Mouse (Mus musculus) midbrain, embryonic 11.5 days (tissue): ENCODE data around the gene Smim4. TPM values are rescaled to one million over a fixed set of nuclear protein-coding genes. Genes with fewer than 3 reads are reported as not detected.

ENCODE experiments used
- ATAC-seq: fragments of 200-750 bp; cut with Nextera tagmentation; 2 replicates; pipeline ENCODE4 v1.8.0; 2017; ENCODE audit warnings: moderate TSS enrichment, moderate library complexity; ENCODE audit not compliant: low FRiP score
- DNase-seq: peaks from one replicate; pipeline ENCODE4 v3.0.0; 2015; ENCODE audit warnings: low spot score; ENCODE audit errors: missing footprints
- H3K27ac ChIP-seq: fragments of 300-500 bp; sonication (generic); 2 replicates; pipeline ENCODE4 v1.5.1; 2014; ENCODE audit warnings: low read depth, low read length
- H3K27me3 ChIP-seq: fragments of 300-500 bp; sonication (generic); 2 replicates; pipeline ENCODE4 v1.6.1; 2014; ENCODE audit warnings: mild to moderate bottlenecking, low read length, moderate library complexity, mixed read lengths; ENCODE audit not compliant: control insufficient read depth, insufficient read depth
- H3K36me3 ChIP-seq: fragments of 300-500 bp; sonication (generic); 2 replicates; pipeline ENCODE4 v1.6.1; 2014; ENCODE audit warnings: mild to moderate bottlenecking, low read length, moderate library complexity, mixed read lengths; ENCODE audit not compliant: control insufficient read depth, insufficient read depth
- H3K4me1 ChIP-seq: fragments of 300-500 bp; sonication (generic); 2 replicates; pipeline ENCODE4 v1.6.1; 2014; ENCODE audit warnings: low read length; ENCODE audit not compliant: control insufficient read depth, insufficient read depth
- H3K4me2 ChIP-seq: fragments of 300-500 bp; sonication (generic); 2 replicates; pipeline ENCODE4 v1.6.1; 2014; ENCODE audit warnings: mild to moderate bottlenecking, moderate library complexity
- H3K4me3 ChIP-seq: fragments of 300-500 bp; sonication (generic); 2 replicates; pipeline ENCODE4 v1.5.1; 2014; ENCODE audit warnings: low read depth, low read length
- H3K9ac ChIP-seq: fragments of 300-500 bp; sonication (generic); 2 replicates; pipeline ENCODE4 v1.6.1; 2014; ENCODE audit warnings: low read length
- H3K9me3 ChIP-seq: fragments of 300-500 bp; sonication (generic); 2 replicates; pipeline ENCODE4 v1.6.1; 2016; ENCODE audit warnings: low read length; ENCODE audit not compliant: control insufficient read depth
- WGBS: fragments of 180-500 bp; shearing (Covaris S2); extraction: QIAGEN DNeasy Blood & Tissue Kit; methylation state at CpG from one replicate; pipeline ENCODE4 v1.1.7; 2014; 5-methylcytosine and 5-hydroxymethylcytosine counted together
- polyA plus RNA-seq: library from polyadenylated mRNA; unstranded; fragments of >200 nt; fragmentation: Nextera tagmentation; extraction: Ambion mirVana; gene quantifications from 2 replicates; pipeline ENCODE4 v1.2.1, GENCODE M21; 2014

The Smim4 gene
- polyA plus RNA-seq, 1 experiment from 2014 or later: 56.2 TPM

GRCm38 (mm10) chr14:31045817-31046216 lies 82.9 kb downstream of the Smim4 start:
- H3K36me3 ChIP-seq: peaks cover 29% of the 10 kb centered on the region

GRCm38 (mm10) chr14:31045296-31045695 lies 83.5 kb downstream of the Smim4 start:
- DNase-seq: no peak
- Histone ChIP-seq H3K27ac (no peak overlapping the region), H3K4me1 (no peaks in the 10 kb centered on the region), H3K4me3 (no peak overlapping the region), H3K36me3 (peaks cover 24% of the 10 kb centered on the region), H3K9me3 (no peaks in the 10 kb centered on the region), H3K4me2 (no peak overlapping the region), H3K9ac (no peak overlapping the region), H3K27me3 (no peaks in the 10 kb centered on the region)
- no peak for ATAC-seq
- WGBS: 93% methylated on average over 5 of the region's 5 CpGs

More at GRCm38 (mm10) chr14:31045817-31046216, 82.9 kb downstream of the Smim4 start:
- Histone ChIP-seq H3K4me3 (no peak overlapping the region), H3K27ac (no peak overlapping the region), H3K4me2 (no peak overlapping the region), H3K9ac (no peak overlapping the region), H3K9me3 (no peaks in the 10 kb centered on the region), H3K27me3 (no peaks in the 10 kb centered on the region), H3K4me1 (no peaks in the 10 kb centered on the region)
- WGBS: 92% methylated on average over 1 of the region's 1 CpGs
- ATAC-seq (no peak), DNase-seq (no peak)

Other genes starting within 250 kb of the Smim4 start
- gene Mustn1, start 249.8 kb downstream of the Smim4 start, polyA plus RNA-seq: 0.30 and 0.42 TPM in 2 replicates
- gene Itih4, start 242.5 kb downstream of the Smim4 start, polyA plus RNA-seq: 0.15 TPM in 1 of 2 replicates, not detected in the other
- 0.48 and 0.57 TPM in 2 replicates for gene Itih3, start 205.2 kb downstream of the Smim4 start, polyA plus RNA-seq
- gene Itih1, start 185.7 kb downstream of the Smim4 start, polyA plus RNA-seq: not detected in 2 replicates
- 17.9 and 19.2 TPM in 2 replicates for gene Nek4, start 177.6 kb downstream of the Smim4 start, polyA plus RNA-seq
- 63.4 and 68.3 TPM in 2 replicates for gene Glt8d1, start 127.6 kb downstream of the Smim4 start, polyA plus RNA-seq
- gene Spcs1, start 127.3 kb downstream of the Smim4 start, polyA plus RNA-seq: 269 and 301 TPM in 2 replicates
- gene Pbrm1, start 109.8 kb downstream of the Smim4 start, polyA plus RNA-seq: 134 and 140 TPM in 2 replicates
- gene Gnl3, start 109.8 kb downstream of the Smim4 start, polyA plus RNA-seq: 96.2 and 103 TPM in 2 replicates
- 457 and 520 TPM in 2 replicates for gene Nt5dc2, start 2.1 kb upstream of the Smim4 start, polyA plus RNA-seq
- gene Stab1, start 39.7 kb upstream of the Smim4 start, polyA plus RNA-seq: 28.6 and 28.7 TPM in 2 replicates
- gene Tnnc1, start 79.4 kb upstream of the Smim4 start, polyA plus RNA-seq: 0.40 and 0.80 TPM in 2 replicates
- gene Nisch, start 88.0 kb upstream of the Smim4 start, polyA plus RNA-seq: 243 and 258 TPM in 2 replicates
- 0.19 and 0.37 TPM in 2 replicates for gene Sema3g, start 88.9 kb upstream of the Smim4 start, polyA plus RNA-seq
- gene Phf7, start 122.4 kb upstream of the Smim4 start, polyA plus RNA-seq: 12.5 and 14.3 TPM in 2 replicates
- 95.7 and 95.9 TPM in 2 replicates for gene Bap1, start 122.5 kb upstream of the Smim4 start, polyA plus RNA-seq
- 8.7 TPM in 2 replicates for gene Dnah1, start 194.9 kb upstream of the Smim4 start, polyA plus RNA-seq
- 45.5 and 48.6 TPM in 2 replicates for gene Capn7, start 207.7 kb upstream of the Smim4 start, polyA plus RNA-seq